Mouse (Mus musculus): ENCODE results near the gene Heatr5b. TPM values are rescaled to one million over a fixed set of nuclear protein-coding genes. Genes with fewer than 3 reads are reported as not detected.

Heatr5b gene
- total and polyA plus RNA-seq, 3 experiments, result 9.8 to 19.9 TPM; not detected in 1

- no peaks in the 10 kb centered on the region; a peak in 1 of 4 replicates for H3K36me3 ChIP-seq (ENCODE audit: control insufficient read depth in 1 of 2, insufficient read depth in 2 of 2, low read length in 2 of 2)
Observed at GRCm38 (mm10) chr17:78778765-78779164, 56.4 kb downstream of the Heatr5b start.

DNA sequence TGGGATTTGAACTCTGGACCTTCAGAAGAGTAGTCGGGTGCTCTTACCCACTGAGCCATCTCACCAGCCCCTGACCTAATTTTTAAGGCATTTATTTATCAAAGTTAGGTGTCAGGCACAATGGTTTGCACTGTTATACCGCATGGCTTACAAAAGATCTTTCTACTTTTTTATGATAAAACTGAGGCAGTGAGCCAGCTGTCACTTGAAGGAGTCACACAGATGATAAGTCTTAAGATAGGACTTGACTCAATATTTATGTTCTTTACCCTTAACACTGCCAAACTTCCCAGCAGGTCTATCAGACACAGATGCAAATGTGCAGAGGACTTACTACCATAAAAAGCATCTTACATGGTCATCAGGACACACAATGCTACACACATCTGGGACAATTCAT, 62.8 kb downstream of the Heatr5b start:
- DNase-seq (ENCODE audit: low read depth, low spot score), result peak; percentile 17
- Histone ChIP-seq H3K79me2 (ENCODE audit: control insufficient read depth, insufficient read depth, low read length, poor library complexity) (no peaks in the 10 kb centered on the region), H3K9ac (ENCODE audit: control insufficient read depth, low read depth, low read length, poor library complexity, severe bottlenecking) (no peak overlapping the region), H3K4me1 (ENCODE audit: control insufficient read depth in 1 of 2, insufficient read depth in 2 of 2, low read length in 2 of 2) (peaks cover 0 to 6% of the 10 kb centered on the region in 2 experiments; a peak in 2 of 4 replicates), H3K4me3 (ENCODE audit: control insufficient read depth in 1 of 2, insufficient read depth in 1 of 2, low read depth in 2 of 2, low read length in 2 of 2) (no peak overlapping the region), H3K9me3 (replicated peaks; ENCODE audit: insufficient read depth, low read length) (no peaks in the 10 kb centered on the region), H3K27ac (ENCODE audit: control insufficient read depth, low read depth, low read length) (no peak overlapping the region), H3K36me3 (ENCODE audit: control insufficient read depth in 1 of 2, insufficient read depth in 2 of 2, low read length in 2 of 2) (peaks cover 0 to 2% of the 10 kb centered on the region in 2 experiments), H3K27me3 (ENCODE audit: control insufficient read depth in 1 of 2, insufficient read depth in 2 of 2, low read length in 2 of 2) (no peaks in the 10 kb centered on the region)
- 0 out of 2 replicates have a peak, but pooled peaks have one; percentile 4 for TF ChIP-seq GATA1 (IDR thresholded peaks at IDR 0.05; ENCODE audit: low read depth, low read length)
- TF ChIP-seq SMC3 (IDR thresholded peaks at IDR 0.05; ENCODE audit: low read depth, low read length), result no peak
- no peak for TF ChIP-seq UBTF (IDR thresholded peaks at IDR 0.05; ENCODE audit: borderline replicate concordance, insufficient read depth, low read depth, low read length)
- TF ChIP-seq MXI1 (IDR thresholded peaks at IDR 0.05; ENCODE audit: low read depth, low read length), result peak; percentile 41; the same call in 1 of the 2 replicates
- peak; percentile 15; the same call in 1 of the 2 replicates for TF ChIP-seq MAX (IDR thresholded peaks at IDR 0.05; ENCODE audit: low read length)
- no peak for TF ChIP-seq USF1 (IDR thresholded peaks at IDR 0.05; ENCODE audit: low read depth, low read length)
- peak; percentile 63; the same call in 1 of the 2 replicates for TF ChIP-seq ETS1 (IDR thresholded peaks at IDR 0.05; ENCODE audit: low read depth, low read length)
- no peak for TF ChIP-seq ZMIZ1 (IDR thresholded peaks at IDR 0.05; ENCODE audit: low read depth, low read length)
- TF ChIP-seq POLR2AphosphoS5 (IDR thresholded peaks at IDR 0.05; ENCODE audit: borderline replicate concordance, low read depth, low read length), result no peak
- TF ChIP-seq ZNF384 (IDR thresholded peaks at IDR 0.05; ENCODE audit: low read depth, low read length), result no peak
- no peak for TF ChIP-seq CHD2 (IDR thresholded peaks at IDR 0.05; ENCODE audit: low read length)

More at GRCm38 (mm10) chr17:78778765-78779164, 56.4 kb downstream of the Heatr5b start:
- Histone ChIP-seq H3K79me2 (ENCODE audit: control insufficient read depth, insufficient read depth, low read length, poor library complexity) (no peaks in the 10 kb centered on the region), H3K27ac (ENCODE audit: control insufficient read depth, low read depth, low read length) (no peak overlapping the region), H3K9me3 (replicated peaks; ENCODE audit: insufficient read depth, low read length) (no peaks in the 10 kb centered on the region), H3K4me1 (ENCODE audit: control insufficient read depth in 1 of 2, insufficient read depth in 2 of 2, low read length in 2 of 2) (no peaks in the 10 kb centered on the region), H3K27me3 (ENCODE audit: control insufficient read depth in 1 of 2, insufficient read depth in 2 of 2, low read length in 2 of 2) (no peaks in the 10 kb centered on the region), H3K9ac (ENCODE audit: control insufficient read depth, low read depth, low read length, poor library complexity, severe bottlenecking) (no peak overlapping the region), H3K4me3 (ENCODE audit: control insufficient read depth in 1 of 2, insufficient read depth in 1 of 2, low read depth in 2 of 2, low read length in 2 of 2) (no peak overlapping the region)
- TF ChIP-seq NELFE (IDR thresholded peaks at IDR 0.05; ENCODE audit: low read depth, low read length) (no peak), SMC3 (IDR thresholded peaks at IDR 0.05; ENCODE audit: low read depth, low read length) (no peak), ZNF384 (IDR thresholded peaks at IDR 0.05; ENCODE audit: low read depth, low read length) (no peak), MYB (IDR thresholded peaks at IDR 0.05; ENCODE audit: low read depth, low read length) (no peak), POLR2AphosphoS5 (IDR thresholded peaks at IDR 0.05; ENCODE audit: borderline replicate concordance, low read depth, low read length) (no peak), JUND (IDR thresholded peaks at IDR 0.05; ENCODE audit: low read depth, low read length) (no peak), MAFK (IDR thresholded peaks at IDR 0.05; ENCODE audit: borderline replicate concordance, low read depth, low read length) (no peak), CTCF (IDR thresholded peaks at IDR 0.05 in 2 of 3, conservative IDR thresholded peaks at IDR 0.05 in 1 of 3; ENCODE audit: control insufficient read depth in 1 of 3, insufficient read depth in 1 of 3, low read depth in 2 of 3, low read length in 3 of 3, poor library complexity in 1 of 3, severe bottlenecking in 1 of 3) (no peak), MAX (IDR thresholded peaks at IDR 0.05; ENCODE audit: low read length) (no peak), SIN3A (IDR thresholded peaks at IDR 0.05; ENCODE audit: low read length) (no peak), GABPA (IDR thresholded peaks at IDR 0.05; ENCODE audit: low read depth, low read length) (no peak), USF2 (IDR thresholded peaks at IDR 0.05; ENCODE audit: borderline replicate concordance in 1 of 2, insufficient read depth in 1 of 2, low read depth in 1 of 2, low read length in 2 of 2) (no peak), USF1 (IDR thresholded peaks at IDR 0.05; ENCODE audit: low read depth, low read length) (no peak), POLR2A (IDR thresholded peaks at IDR 0.05; ENCODE audit: control insufficient read depth in 1 of 2, insufficient read depth in 1 of 2, low read depth in 1 of 2, low read length in 2 of 2, poor library complexity in 1 of 2) (no peak), HCFC1 (IDR thresholded peaks at IDR 0.05; ENCODE audit: low read depth, low read length) (no peak), MEF2A (IDR thresholded peaks at IDR 0.05; ENCODE audit: extremely low read depth, insufficient replicate concordance, low read depth, low read length, poor library complexity, severe bottlenecking) (no peak), MAZ (IDR thresholded peaks at IDR 0.05; ENCODE audit: low read depth, low read length) (no peak), POLR2AphosphoS2 (IDR thresholded peaks at IDR 0.05; ENCODE audit: low read length) (no peak)
- DNase-seq (ENCODE audit: low read depth, low spot score), result no peak

All from MEL (cell line).